Mouse (Mus musculus): ENCODE data around the gene Abhd4. TPM values are rescaled to one million over a fixed set of nuclear protein-coding genes. Genes with fewer than 3 reads are reported as not detected.

Abhd4 gene
- total RNA-seq (2021), result 10 to 100 TPM; 60.2 to 64.3 TPM

- DNase-seq (ENCODE audit: extremely low spot score in 1 of 2, low spot score in 1 of 2), result peak; percentile 93 to 95
These were observed at the start of gene Abhd4, which contains the start of gene Dad1 for GRCm38 (mm10) chr14:54253741-54254291. Gene Abhd4 (plus strand): TSS chr14:54254188. Gene Dad1 (minus strand): TSS chr14:54254104.

GRCm38 (mm10) chr14:54204311-54204710 is 49.7 kb upstream of the Abhd4 start:
- no peak for DNase-seq (ENCODE audit: extremely low spot score in 1 of 2, low spot score in 1 of 2)

GRCm38 (mm10) chr14:54204786-54205185 is 49.2 kb upstream of the Abhd4 start:
- no peak for DNase-seq (ENCODE audit: extremely low spot score in 1 of 2, low spot score in 1 of 2)

GRCm38 (mm10) chr14:54205904-54206303 is 48.1 kb upstream of the Abhd4 start:
- DNase-seq (ENCODE audit: extremely low spot score in 1 of 2, low spot score in 1 of 2), result no peak

GRCm38 (mm10) chr14:54206309-54206708 is 47.7 kb upstream of the Abhd4 start:
- no peak for DNase-seq (ENCODE audit: extremely low spot score in 1 of 2, low spot score in 1 of 2)

GRCm38 (mm10) chr14:54206750-54207550 is 47.0 kb upstream of the Abhd4 start:
- no peak for DNase-seq (ENCODE audit: extremely low spot score in 1 of 2, low spot score in 1 of 2)

- DNase-seq (ENCODE audit: extremely low spot score in 1 of 2, low spot score in 1 of 2), result no peak
These were observed 46.1 kb upstream of the Abhd4 start for GRCm38 (mm10) chr14:54207924-54208323.

- DNase-seq (ENCODE audit: extremely low spot score in 1 of 2, low spot score in 1 of 2), result no peak
These were observed 45.2 kb upstream of the Abhd4 start for GRCm38 (mm10) chr14:54208741-54209140.

- no peak for DNase-seq (ENCODE audit: extremely low spot score in 1 of 2, low spot score in 1 of 2)
These were observed 44.1 kb upstream of the Abhd4 start for GRCm38 (mm10) chr14:54209932-54210331.

- DNase-seq (ENCODE audit: extremely low spot score in 1 of 2, low spot score in 1 of 2), result no peak
These were observed 43.6 kb upstream of the Abhd4 start for GRCm38 (mm10) chr14:54210401-54210800.

- DNase-seq (ENCODE audit: extremely low spot score in 1 of 2, low spot score in 1 of 2), result no peak
These were observed 42.8 kb upstream of the Abhd4 start for GRCm38 (mm10) chr14:54211199-54211598.

GRCm38 (mm10) chr14:54211755-54212154 is 42.2 kb upstream of the Abhd4 start:
- DNase-seq (ENCODE audit: extremely low spot score in 1 of 2, low spot score in 1 of 2), result no peak

GRCm38 (mm10) chr14:54213734-54214133 is 40.3 kb upstream of the Abhd4 start:
- no peak for DNase-seq (ENCODE audit: extremely low spot score in 1 of 2, low spot score in 1 of 2)

GRCm38 (mm10) chr14:54214477-54214876 is 39.5 kb upstream of the Abhd4 start:
- no peak for DNase-seq (ENCODE audit: extremely low spot score in 1 of 2, low spot score in 1 of 2)

- no peak for DNase-seq (ENCODE audit: extremely low spot score in 1 of 2, low spot score in 1 of 2)
These were observed 39.1 kb upstream of the Abhd4 start for GRCm38 (mm10) chr14:54214901-54215300.

GRCm38 (mm10) chr14:54216126-54216525 is 37.9 kb upstream of the Abhd4 start:
- no peak for DNase-seq (ENCODE audit: extremely low spot score in 1 of 2, low spot score in 1 of 2)

- no peak for DNase-seq (ENCODE audit: extremely low spot score in 1 of 2, low spot score in 1 of 2)
These were observed 35.8 kb upstream of the Abhd4 start for GRCm38 (mm10) chr14:54218233-54218632.

- DNase-seq (ENCODE audit: extremely low spot score in 1 of 2, low spot score in 1 of 2), result no peak
These were observed 35.3 kb upstream of the Abhd4 start for GRCm38 (mm10) chr14:54218721-54219120.

GRCm38 (mm10) chr14:54219256-54219655 is 34.7 kb upstream of the Abhd4 start:
- DNase-seq (ENCODE audit: extremely low spot score in 1 of 2, low spot score in 1 of 2), result no peak

GRCm38 (mm10) chr14:54219849-54220248 is 34.1 kb upstream of the Abhd4 start:
- no peak for DNase-seq (ENCODE audit: extremely low spot score in 1 of 2, low spot score in 1 of 2)

- no peak for DNase-seq (ENCODE audit: extremely low spot score in 1 of 2, low spot score in 1 of 2)
These were observed 33.1 kb upstream of the Abhd4 start for GRCm38 (mm10) chr14:54220726-54221494.

Data from layer of hippocampus, postnatal 25 days (tissue).